Mouse (Mus musculus): Measurements from ENCODE around the gene Rin2.

Gene Rin2

GRCm38 (mm10) chr2:145828603-145829002, 153.6 kb downstream of the Rin2 start:
- no peak for DNase-seq (ENCODE audit: low spot score in 2 of 2)

- DNase-seq (ENCODE audit: low spot score in 2 of 2): no peak
Observed at GRCm38 (mm10) chr2:145829231-145829630, 154.2 kb downstream of the Rin2 start.

GRCm38 (mm10) chr2:145830417-145830816, 155.4 kb downstream of the Rin2 start:
- DNase-seq (ENCODE audit: low spot score in 2 of 2): no peak

DNA sequence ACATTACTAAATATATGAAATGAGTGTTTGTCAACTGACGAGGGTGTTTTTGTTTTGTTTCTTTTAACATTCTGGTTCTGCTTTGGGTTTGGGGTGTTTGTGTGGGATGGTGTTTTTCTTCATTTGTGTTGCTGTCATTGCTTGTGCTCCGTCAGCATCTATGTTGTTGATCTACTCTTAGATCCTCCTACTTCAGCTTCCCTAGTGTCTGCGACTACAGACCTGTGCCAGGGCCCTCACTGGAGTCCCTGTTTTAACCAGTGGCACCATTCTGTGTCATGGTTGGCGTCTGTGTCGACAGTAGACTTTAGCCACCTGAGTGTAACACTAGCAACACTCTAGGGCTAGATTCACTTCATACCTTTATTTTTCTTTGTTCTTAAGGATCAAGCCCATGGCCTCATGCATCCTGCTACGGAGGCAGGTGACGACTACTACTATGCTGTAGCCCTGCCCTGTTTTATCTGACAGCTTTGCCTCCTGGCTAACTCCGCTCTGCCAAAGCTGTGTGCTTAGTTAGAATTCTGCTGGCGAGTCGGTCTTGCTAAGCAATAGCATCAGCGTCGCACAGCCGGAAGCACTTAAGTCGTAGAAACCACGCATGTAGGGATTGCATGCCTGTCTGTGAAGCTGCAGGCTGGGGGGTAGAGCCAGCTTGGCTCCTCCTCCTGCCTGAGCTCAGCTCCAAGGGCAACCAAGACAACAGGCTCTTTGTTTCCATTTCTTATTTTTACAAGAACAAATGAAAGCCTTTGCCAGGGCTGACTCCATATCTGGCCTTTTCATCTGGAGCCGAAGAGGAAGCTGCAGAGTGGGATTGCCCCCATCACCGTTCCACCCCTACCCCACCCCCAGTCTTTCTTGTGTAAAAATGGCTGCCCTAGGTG, 157.2 kb downstream of the Rin2 start:
- DNase-seq (ENCODE audit: low spot score in 2 of 2): peak in 1 of 2 experiments; percentile 54

DNA sequence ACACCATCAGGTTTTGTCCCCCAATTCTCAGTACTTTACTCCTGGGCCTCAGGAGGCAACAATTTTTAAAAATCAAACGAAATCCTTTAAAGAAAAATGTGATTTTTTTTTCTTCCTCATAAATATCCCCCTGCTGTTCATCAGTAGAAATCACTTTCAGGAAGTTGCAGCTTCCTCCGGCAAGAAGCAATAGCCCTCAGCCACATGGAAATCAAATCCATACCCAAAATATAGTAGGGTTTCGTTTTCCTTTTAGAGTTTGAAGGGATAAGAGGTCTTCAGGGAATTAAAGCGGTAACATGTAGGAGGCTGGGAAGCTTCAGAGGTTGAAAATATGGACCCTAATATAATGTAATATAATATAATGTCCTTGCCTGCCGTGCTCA, 157.8 kb downstream of the Rin2 start:
- DNase-seq (ENCODE audit: low spot score in 2 of 2): no peak

DNA sequence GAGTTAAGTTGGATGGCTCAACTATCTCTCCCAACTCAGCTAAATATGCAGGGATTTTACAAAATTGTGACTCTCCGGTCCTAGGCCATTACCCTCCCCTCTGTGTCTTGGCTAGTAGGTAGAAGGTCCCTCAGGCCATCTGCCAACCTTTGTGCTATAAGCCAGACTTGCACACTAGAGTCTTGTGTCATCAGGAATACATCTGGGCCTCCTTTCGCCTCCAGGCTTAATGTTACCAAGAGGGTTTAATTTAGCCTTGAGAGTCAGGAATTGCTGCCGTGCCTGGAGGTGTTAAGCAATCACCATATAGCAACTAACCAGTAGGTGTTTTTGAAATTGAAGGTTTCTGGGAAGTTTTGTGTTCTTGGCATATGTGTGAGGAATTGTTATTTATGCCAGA, 158.3 kb downstream of the Rin2 start:
- peak in 1 of 2 experiments; percentile 53 for DNase-seq (ENCODE audit: low spot score in 2 of 2)

DNA sequence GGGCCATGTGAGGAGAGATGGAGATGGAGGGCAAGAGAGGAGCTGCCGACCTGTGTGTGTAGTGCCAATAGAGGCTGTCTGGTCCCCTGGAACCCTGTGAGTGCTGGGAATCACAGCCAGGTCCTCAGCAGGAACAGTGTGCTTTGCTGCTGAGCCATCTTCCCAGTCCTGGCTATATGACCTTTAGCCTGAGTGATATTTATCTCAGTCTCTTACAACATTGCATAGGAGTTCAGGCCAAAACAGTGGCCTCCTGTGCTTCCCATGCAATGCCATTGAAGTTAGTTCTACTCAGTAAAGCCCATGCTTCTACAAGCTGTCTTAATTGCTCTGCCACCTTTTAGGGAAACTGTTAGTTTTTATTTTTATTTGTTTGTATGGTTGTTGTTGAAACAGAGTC, 160.9 kb downstream of the Rin2 start:
- DNase-seq (ENCODE audit: low spot score in 2 of 2): no peak

DNA sequence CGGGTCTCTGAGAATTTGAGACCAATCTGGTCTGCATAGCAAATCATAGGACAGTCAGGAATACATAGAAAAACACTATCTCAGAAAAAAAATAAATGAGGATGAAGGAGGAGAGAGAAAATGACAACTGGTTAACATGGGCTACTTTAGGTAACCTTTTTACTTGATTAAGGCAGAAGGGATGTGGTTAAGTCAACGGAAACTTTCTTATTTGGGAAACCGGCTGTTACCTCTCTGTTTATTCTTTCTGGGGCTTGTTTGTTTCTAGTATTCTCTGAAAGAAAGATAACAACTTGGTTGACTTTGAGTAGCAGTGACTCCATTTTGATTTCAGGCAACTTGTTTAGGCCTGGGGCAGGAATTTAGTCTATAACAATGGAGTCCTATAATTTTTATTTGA, 163.7 kb downstream of the Rin2 start:
- no peak for DNase-seq (ENCODE audit: low spot score in 2 of 2)

DNA sequence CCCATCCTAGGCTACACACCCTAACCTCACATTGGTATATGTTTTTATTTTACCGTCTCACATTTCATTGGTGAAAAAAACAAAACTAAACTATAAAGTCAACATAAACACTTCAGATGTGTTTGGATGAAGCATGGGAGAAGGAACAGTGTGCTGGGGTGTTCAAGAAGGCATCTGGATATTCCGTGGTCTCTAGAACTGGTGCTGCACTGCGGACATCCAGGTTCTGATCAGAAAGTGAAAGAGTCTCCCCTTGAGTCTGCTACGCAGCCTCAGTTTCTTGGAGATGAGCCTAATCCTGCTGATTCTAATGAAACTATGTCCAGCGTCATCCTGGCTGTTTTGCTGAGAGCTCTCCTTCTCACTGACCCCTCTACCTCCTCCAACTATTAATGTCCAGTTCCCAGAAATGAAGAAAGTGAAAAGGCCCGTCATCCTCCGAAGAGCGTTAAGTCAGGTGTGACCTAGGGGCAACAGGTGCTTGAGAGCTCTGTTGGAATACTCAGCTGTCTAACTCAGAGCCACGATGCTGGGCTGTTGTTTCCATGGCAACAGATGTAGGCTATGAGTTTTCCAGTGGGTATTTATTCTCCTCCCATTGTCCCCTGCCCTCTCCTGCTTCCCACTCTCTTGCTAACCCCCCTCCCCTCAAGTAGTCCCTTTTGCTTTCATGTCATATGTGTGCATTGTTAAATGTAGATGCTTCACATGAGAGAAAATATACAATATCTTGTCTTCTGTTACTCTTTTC, 164.7 kb downstream of the Rin2 start:
- DNase-seq (ENCODE audit: low spot score in 2 of 2): no peak

- DNase-seq (ENCODE audit: low spot score in 2 of 2): no peak
Observed at GRCm38 (mm10) chr2:145840320-145840719, 165.3 kb downstream of the Rin2 start.

DNA sequence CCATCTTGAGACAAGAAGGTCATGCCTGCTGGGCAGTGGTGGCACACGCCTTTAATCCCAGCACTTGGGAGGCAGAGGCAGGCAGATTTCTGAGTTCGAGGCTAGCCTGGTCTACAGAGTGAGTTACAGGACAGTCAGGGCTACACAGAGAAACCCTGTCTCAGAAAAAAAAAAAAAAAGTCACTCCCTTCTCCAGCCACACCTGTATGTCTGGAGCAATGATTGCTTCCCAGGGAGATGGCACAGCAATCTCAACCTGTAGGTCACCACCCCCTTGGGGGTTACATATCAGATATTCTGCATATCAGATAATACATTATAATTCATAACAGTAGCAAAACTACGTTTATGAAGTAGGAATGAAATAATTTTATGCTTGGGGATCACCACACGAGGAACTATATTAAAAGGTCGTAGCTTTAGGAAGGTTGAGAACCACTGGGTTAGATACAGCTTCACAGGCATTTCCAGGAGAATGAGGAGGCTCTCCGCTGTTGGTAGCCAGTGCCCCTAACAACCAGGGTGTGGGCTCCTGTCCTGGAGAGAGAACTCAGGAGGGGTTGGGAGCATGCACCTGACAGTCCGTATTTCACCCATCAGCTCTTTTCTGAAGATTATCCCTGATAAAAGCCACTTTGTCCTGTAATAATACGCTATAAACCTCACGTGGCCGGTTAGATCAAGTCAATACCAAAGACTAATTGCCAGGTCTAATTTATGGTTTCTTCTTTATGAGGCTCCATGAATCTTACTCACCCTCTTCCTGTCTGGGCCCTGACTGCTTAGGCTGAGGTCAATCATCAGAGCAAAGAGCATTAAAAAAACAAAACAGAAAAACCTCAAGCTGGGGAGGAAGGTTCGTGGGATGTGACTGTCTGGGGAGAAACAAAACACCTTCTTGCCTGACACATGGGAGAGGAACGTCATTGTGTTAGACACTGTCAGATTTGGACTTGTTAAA, 166.2 kb downstream of the Rin2 start:
- no peak for DNase-seq (ENCODE audit: low spot score in 2 of 2)

- DNase-seq (ENCODE audit: low spot score in 2 of 2): no peak
Observed at GRCm38 (mm10) chr2:145843322-145843721, 168.3 kb downstream of the Rin2 start.

- no peak for DNase-seq (ENCODE audit: low spot score in 2 of 2)
Observed at GRCm38 (mm10) chr2:145846595-145846994, 171.6 kb downstream of the Rin2 start.

DNA sequence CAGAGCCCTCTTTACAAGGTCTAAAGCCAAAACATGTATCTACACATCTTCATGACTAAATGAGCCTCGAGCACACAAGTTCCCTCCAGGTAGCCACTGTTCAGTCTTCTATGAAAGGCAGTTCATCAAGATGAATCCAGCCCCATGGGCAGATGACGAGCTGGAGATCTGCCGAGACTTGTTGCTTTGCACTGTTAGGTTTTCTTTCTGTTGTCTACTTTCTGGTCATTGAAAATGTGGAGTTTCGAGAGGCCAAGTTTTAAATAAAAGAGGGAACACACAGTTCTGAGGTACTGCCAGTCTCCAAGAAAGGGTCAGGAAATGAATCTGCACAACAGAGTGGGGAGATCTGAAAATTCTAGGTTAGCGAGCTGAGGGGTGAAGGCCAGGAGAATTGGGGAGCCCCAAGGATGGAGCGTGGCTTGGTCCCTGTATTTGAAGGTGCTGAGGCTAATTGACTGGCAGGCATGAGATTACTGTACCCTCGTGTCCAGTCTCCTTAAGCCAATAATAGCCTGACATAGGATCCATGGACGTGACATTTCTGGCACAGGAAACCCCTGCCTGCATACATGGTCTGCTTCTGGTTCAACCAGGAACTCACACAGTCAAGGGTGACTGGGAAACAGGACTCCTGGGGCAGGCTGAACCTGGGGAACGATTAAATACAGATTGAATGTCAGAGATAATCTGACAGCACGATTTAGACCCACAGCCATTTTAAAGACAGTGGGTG, 174.3 kb downstream of the Rin2 start:
- no peak for DNase-seq (ENCODE audit: low spot score in 2 of 2)

- DNase-seq (ENCODE audit: low spot score in 2 of 2): peak; percentile 56 to 61
Observed at GRCm38 (mm10) chr2:145850779-145851178, 175.8 kb downstream of the Rin2 start.

- DNase-seq (ENCODE audit: low spot score in 2 of 2): no peak
Observed at GRCm38 (mm10) chr2:145855831-145856230, 180.8 kb downstream of the Rin2 start.

DNA sequence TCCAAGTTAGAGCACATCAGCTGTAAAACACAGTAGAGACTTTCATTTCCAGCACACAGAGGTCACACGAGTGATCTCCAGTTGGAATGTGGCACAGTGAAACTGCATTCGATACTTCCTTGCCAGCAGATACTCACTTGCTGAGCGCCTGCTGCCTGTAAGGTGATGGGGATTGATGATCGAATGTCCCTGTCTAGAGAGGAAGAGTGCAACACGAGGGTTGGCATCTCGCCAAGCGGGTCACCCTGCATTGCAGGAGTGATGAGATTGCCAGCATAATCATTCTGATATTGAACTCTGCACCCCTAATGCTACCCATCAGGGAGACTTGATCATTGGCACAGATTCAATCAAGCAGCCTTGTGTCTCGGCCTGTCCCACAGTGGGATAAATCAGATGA, 182.8 kb downstream of the Rin2 start:
- no peak for DNase-seq (ENCODE audit: low spot score in 2 of 2)

GRCm38 (mm10) chr2:145859442-145859931, 184.5 kb downstream of the Rin2 start:
- peak in 1 of 2 experiments; percentile 69 for DNase-seq (ENCODE audit: low spot score in 2 of 2)

GRCm38 (mm10) chr2:145859932-145860801, 185.2 kb downstream of the Rin2 start:
- DNase-seq (ENCODE audit: low spot score in 2 of 2): peak; percentile 71 to 93

Measured in left cerebral cortex, adult 9 months (tissue).